Mouse (Mus musculus): ENCODE measurements around the gene Syndig1l.

- TF ChIP-seq POLR2A (IDR thresholded peaks at IDR 0.05; ENCODE audit: insufficient read length, low read depth), result no peak
- TF ChIP-seq USF1 (IDR thresholded peaks at IDR 0.05; ENCODE audit: low read depth), result no peak
- TF ChIP-seq MAX (IDR thresholded peaks at IDR 0.05; ENCODE audit: low read depth), result no peak
- TF ChIP-seq POLR2AphosphoS2 (IDR thresholded peaks at IDR 0.05; ENCODE audit: insufficient read length, low read depth), result no peak
- no peak for TF ChIP-seq E2F4 (IDR thresholded peaks at IDR 0.05; ENCODE audit: insufficient read depth)
- TF ChIP-seq TCF12 (IDR thresholded peaks at IDR 0.05; ENCODE audit: insufficient read depth, poor library complexity, severe bottlenecking), result no peak
- TF ChIP-seq REST (IDR thresholded peaks at IDR 0.05; ENCODE audit: insufficient read depth, insufficient read length), result no peak
Measured at GRCm38 (mm10) chr12:84702586-84702985, 4.0 kb upstream of the Syndig1l start.
